Mouse (Mus musculus): ENCODE results near the gene Psmd5. TPM values are rescaled to one million over a fixed set of nuclear protein-coding genes. Genes with fewer than 3 reads are reported as not detected.
A peak's percentile ranks its signal among the peaks of the same experiment; 100 is the strongest.

Psmd5 gene
- polyA plus RNA-seq (2012; ENCODE audit: insufficient read depth, low replicate concordance): 2.9 and 3.4 TPM in 2 replicates

- no peak for TF ChIP-seq FLI1 (IDR thresholded peaks at IDR 0.05; ENCODE audit: low read length)
- TF ChIP-seq GATA1 (IDR thresholded peaks at IDR 0.05; ENCODE audit: borderline replicate concordance, low read length): no peak
- peaks cover 22% of the 10 kb centered on the region for H3K27me3 ChIP-seq (replicated peaks)
Measured at GRCm38 (mm10) chr2:34874816-34875345, at the start of gene Psmd5. Gene Psmd5 (minus strand): TSS chr2:34874968.

GRCm38 (mm10) chr2:34922729-34923128 lies 48.0 kb upstream of the Psmd5 start:
- TF ChIP-seq FLI1 (IDR thresholded peaks at IDR 0.05; ENCODE audit: low read length): no peak
- TF ChIP-seq GATA1 (IDR thresholded peaks at IDR 0.05; ENCODE audit: borderline replicate concordance, low read length): no peak
- Histone ChIP-seq H3K9me3 (peaks cover 6% of the 10 kb centered on the region; the same call in 1 of the 2 replicates), H3K4me1 (peaks cover 3% of the 10 kb centered on the region; the same call in 1 of the 2 replicates), H3K4me3 (replicated peaks) (no peak overlapping the region), H3K27me3 (replicated peaks) (peaks cover 80% of the 10 kb centered on the region), H3K36me3 (replicated peaks; ENCODE audit: low read length) (no peaks in the 10 kb centered on the region)

More at GRCm38 (mm10) chr2:34874816-34875345, at the start of gene Psmd5:
- Histone ChIP-seq H3K36me3 (replicated peaks; ENCODE audit: low read length) (no peaks in the 10 kb centered on the region), H3K4me1 (peaks cover 33% of the 10 kb centered on the region), H3K9me3 (no peaks in the 10 kb centered on the region), H3K4me3 (replicated peaks) (peak within 1 kb of the TSS; percentile 62)

DNA sequence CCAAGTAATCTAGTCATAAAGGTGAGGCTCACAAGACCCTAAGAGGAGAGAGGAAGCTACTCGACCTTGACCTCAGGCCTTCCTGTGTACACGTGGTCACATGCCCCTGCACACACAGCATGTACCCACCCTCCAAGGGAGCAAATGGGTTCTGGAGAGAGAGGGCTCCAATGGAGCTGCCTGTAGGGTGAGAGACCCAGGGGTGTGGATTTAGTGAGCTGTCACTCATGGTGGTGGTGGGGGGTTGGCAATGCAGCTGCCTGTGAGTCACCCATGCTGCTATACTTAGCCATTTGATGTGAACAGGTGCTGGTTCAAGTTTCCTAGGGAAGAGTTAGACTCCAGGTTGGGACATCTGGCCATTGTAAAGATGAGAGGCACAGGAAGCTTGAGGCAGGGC lies 45.4 kb upstream of the Psmd5 start:
- Histone ChIP-seq H3K9me3 (peaks cover 9% of the 10 kb centered on the region; the same call in 1 of the 2 replicates), H3K4me1 (peaks cover 5% of the 10 kb centered on the region), H3K27me3 (replicated peaks) (peaks cover 76% of the 10 kb centered on the region), H3K36me3 (replicated peaks; ENCODE audit: low read length) (no peaks in the 10 kb centered on the region), H3K4me3 (replicated peaks) (no peak overlapping the region)
- TF ChIP-seq FLI1 (IDR thresholded peaks at IDR 0.05; ENCODE audit: low read length): no peak
- TF ChIP-seq GATA1 (IDR thresholded peaks at IDR 0.05; ENCODE audit: borderline replicate concordance, low read length): no peak

- no peak for TF ChIP-seq GATA1 (IDR thresholded peaks at IDR 0.05; ENCODE audit: borderline replicate concordance, low read length)
- TF ChIP-seq FLI1 (IDR thresholded peaks at IDR 0.05; ENCODE audit: low read length): no peak
- Histone ChIP-seq H3K27me3 (replicated peaks) (peaks cover 84% of the 10 kb centered on the region), H3K9me3 (peaks cover 9% of the 10 kb centered on the region; the same call in 1 of the 2 replicates), H3K36me3 (replicated peaks; ENCODE audit: low read length) (peaks cover 7% of the 10 kb centered on the region), H3K4me3 (replicated peaks) (peak overlapping the region; percentile 11), H3K4me1 (peaks cover 30% of the 10 kb centered on the region)
Measured at GRCm38 (mm10) chr2:34915103-34915502, 40.3 kb upstream of the Psmd5 start.

- Histone ChIP-seq H3K36me3 (replicated peaks; ENCODE audit: low read length) (peaks cover 7% of the 10 kb centered on the region), H3K4me3 (replicated peaks) (peak overlapping the region; percentile 92), H3K4me1 (peaks cover 29% of the 10 kb centered on the region), H3K9me3 (peaks cover 8% of the 10 kb centered on the region; the same call in 1 of the 2 replicates), H3K27me3 (replicated peaks) (peaks cover 83% of the 10 kb centered on the region)
- no peak for TF ChIP-seq FLI1 (IDR thresholded peaks at IDR 0.05; ENCODE audit: low read length)
- TF ChIP-seq GATA1 (IDR thresholded peaks at IDR 0.05; ENCODE audit: borderline replicate concordance, low read length): no peak
Measured at GRCm38 (mm10) chr2:34914823-34915082, 40.0 kb upstream of the Psmd5 start.

GRCm38 (mm10) chr2:34914069-34914822 lies 39.5 kb upstream of the Psmd5 start:
- Histone ChIP-seq H3K9me3 (0 out of 2 replicates have a peak, but pooled peaks cover 3% of the 10 kb centered on the region), H3K4me3 (replicated peaks) (peak overlapping the region; percentile 92), H3K4me1 (peaks cover 27% of the 10 kb centered on the region), H3K36me3 (replicated peaks; ENCODE audit: low read length) (peaks cover 7% of the 10 kb centered on the region), H3K27me3 (replicated peaks) (peaks cover 80% of the 10 kb centered on the region)
- no peak for TF ChIP-seq FLI1 (IDR thresholded peaks at IDR 0.05; ENCODE audit: low read length)
- no peak for TF ChIP-seq GATA1 (IDR thresholded peaks at IDR 0.05; ENCODE audit: borderline replicate concordance, low read length)

DNA sequence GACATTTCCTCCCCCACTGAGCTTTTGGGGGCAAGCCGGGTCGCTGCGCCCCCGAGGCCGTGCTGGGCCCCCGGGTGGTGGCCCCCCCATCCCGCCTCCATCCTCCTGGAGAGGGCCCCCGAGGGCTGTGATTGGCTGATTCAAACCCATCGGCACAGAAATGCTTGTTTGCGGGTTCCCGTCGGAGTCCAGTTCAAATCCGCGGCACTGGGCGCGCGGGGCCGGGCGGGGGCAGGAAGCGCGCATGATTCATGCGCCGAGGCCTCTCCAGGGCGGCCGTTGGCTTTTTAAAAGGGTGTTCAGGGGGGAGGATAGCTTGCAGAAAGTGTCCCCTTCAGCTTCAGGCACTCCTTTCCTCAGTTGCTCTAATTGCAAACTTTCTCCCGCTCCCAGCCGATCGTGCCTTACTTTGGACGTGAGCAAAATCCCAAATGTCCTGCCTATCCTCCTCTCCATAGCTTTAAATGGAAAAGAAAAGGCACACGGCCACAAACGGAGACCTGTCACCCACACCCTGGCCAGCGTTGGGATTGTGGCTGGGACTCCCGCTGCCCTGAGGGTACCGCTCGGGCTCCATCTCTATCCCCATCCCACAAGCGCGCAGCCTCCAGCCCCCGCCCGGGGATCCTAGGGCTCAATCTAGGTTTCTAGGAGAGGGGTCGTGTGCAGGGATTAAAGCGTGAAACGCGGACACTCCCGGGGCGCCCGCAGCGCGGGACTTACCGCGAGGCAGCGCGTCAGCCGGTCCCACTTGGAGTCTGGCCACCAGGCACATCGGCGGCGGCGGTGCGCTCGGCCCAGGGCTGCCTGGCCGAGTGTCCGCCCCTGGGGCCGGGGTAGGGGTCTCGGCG lies 38.7 kb upstream of the Psmd5 start, which contains the start of gene Phf19:
Phf19 (minus strand) TSS at position 809 of the 851 bp plus-strand sequence.
- Histone ChIP-seq H3K4me3 (replicated peaks) (peak within 1 kb of the TSS; percentile 92), H3K27me3 (replicated peaks) (peaks cover 77% of the 10 kb centered on the region), H3K36me3 (replicated peaks; ENCODE audit: low read length) (peaks cover 9% of the 10 kb centered on the region), H3K9me3 (0 out of 2 replicates have a peak, but pooled peaks cover 3% of the 10 kb centered on the region), H3K4me1 (peaks cover 27% of the 10 kb centered on the region)
- TF ChIP-seq GATA1 (IDR thresholded peaks at IDR 0.05; ENCODE audit: borderline replicate concordance, low read length): no peak
- TF ChIP-seq FLI1 (IDR thresholded peaks at IDR 0.05; ENCODE audit: low read length): no peak

- H3K27me3 ChIP-seq (replicated peaks): peaks cover 70% of the 10 kb centered on the region
- H3K4me1 ChIP-seq: peaks cover 27% of the 10 kb centered on the region
- TF ChIP-seq FLI1 (IDR thresholded peaks at IDR 0.05; ENCODE audit: low read length) (no peak), GATA1 (IDR thresholded peaks at IDR 0.05; ENCODE audit: borderline replicate concordance, low read length) (no peak)
- peak overlapping the region; percentile 92 for H3K4me3 ChIP-seq (replicated peaks)
- 0 out of 2 replicates have a peak, but pooled peaks cover 3% of the 10 kb centered on the region for H3K9me3 ChIP-seq
- H3K36me3 ChIP-seq (replicated peaks; ENCODE audit: low read length): peaks cover 9% of the 10 kb centered on the region
Measured at GRCm38 (mm10) chr2:34912613-34913012, 37.8 kb upstream of the Psmd5 start.

GRCm38 (mm10) chr2:34911871-34912270 lies 37.1 kb upstream of the Psmd5 start:
- no peak for TF ChIP-seq GATA1 (IDR thresholded peaks at IDR 0.05; ENCODE audit: borderline replicate concordance, low read length)
- TF ChIP-seq FLI1 (IDR thresholded peaks at IDR 0.05; ENCODE audit: low read length): no peak

More at GRCm38 (mm10) chr2:34911871-34912270, 37.1 kb upstream of the Psmd5 start:
- Histone ChIP-seq H3K36me3 (replicated peaks; ENCODE audit: low read length) (peaks cover 9% of the 10 kb centered on the region), H3K9me3 (no peaks in the 10 kb centered on the region), H3K27me3 (replicated peaks) (peaks cover 63% of the 10 kb centered on the region), H3K4me3 (replicated peaks) (no peak overlapping the region), H3K4me1 (peaks cover 33% of the 10 kb centered on the region)
